Mouse (Mus musculus) monocyte, adult 5-6 weeks (primary cell): ENCODE data around the gene Hsd17b2. TPM values are rescaled to one million over a fixed set of nuclear protein-coding genes. Genes with fewer than 3 reads are reported as not detected.

Experiments used
- ATAC-seq: fragments of 153-309, 156-312 bp; replicated peaks from 2 replicates; pipeline ENCODE4 v1.8.0; 2017; ENCODE audit warnings: mild to moderate bottlenecking; ENCODE audit not compliant: low TSS enrichment, insufficient number of reproducible peaks, severe bottlenecking, poor library complexity, low FRiP score
- total RNA-seq: library from RNA; stranded (forward); fragments of 200-1000, 200-491, 200-594 nt; gene quantifications from 3 replicates; pipeline ENCODE4 v1.2.3, GENCODE M21; 2017

Gene Hsd17b2
- total RNA-seq, 1 experiment from 2014 or later: 1.7 TPM

DNA sequence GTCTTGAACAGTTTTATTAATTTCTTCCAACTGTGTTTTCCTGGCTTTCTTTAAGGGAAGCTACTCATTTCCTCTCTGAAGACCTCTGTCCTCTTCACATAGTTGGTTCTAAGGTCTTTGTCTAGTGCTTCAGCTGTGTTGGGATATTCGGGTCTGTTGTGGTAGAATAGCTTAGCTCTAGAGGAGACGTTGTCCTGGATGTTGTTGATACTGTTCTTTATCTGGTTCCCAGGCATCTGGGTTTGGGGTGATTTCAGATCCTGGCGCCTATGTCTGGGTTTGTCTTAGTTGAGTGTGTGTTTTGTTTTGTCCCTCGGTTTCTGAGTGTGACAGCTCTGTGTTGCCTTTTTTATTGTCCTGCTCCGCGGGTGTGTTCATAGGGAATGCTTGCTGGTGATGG lies 61.1 kb downstream of the Hsd17b2 start:
- ATAC-seq: no peak

DNA sequence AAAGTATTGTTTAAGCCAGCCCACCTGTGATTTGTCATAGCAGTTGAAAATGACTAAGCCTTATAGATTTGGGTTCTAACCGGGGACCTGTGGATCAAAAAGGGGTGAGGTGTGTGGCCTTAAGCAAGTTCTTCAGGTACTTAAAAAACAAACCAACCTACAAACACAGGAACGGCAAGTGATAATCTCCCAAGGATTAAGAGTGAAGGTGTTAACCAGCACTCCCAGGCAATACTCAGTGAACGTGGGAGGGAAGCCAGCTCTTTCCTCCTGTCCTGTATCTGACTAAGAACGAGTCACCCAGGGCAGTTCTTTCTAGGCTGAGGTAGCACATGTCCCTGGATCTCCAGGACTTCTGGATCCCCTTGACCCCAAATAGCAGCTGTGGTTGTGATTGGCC lies 62.9 kb downstream of the Hsd17b2 start:
- ATAC-seq: no peak

DNA sequence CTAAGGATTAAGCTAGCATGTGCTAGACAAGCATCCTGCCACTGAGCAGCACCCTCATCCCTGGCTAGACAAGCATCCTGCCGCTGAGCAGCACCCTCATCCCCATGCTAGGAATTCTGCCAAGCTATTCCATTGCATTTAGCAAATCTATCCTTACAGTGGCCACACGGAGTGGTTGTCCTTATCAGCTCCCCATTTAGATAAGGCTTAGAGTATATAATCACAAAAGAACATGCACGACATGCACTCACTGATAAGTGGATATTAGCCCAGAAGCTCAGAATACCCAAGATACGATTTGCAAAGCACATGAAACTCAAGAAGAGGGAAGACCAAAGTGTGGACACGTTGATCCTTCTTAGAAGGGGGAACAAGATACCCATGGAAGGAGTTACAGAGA lies 64.2 kb downstream of the Hsd17b2 start:
- no peak for ATAC-seq

DNA sequence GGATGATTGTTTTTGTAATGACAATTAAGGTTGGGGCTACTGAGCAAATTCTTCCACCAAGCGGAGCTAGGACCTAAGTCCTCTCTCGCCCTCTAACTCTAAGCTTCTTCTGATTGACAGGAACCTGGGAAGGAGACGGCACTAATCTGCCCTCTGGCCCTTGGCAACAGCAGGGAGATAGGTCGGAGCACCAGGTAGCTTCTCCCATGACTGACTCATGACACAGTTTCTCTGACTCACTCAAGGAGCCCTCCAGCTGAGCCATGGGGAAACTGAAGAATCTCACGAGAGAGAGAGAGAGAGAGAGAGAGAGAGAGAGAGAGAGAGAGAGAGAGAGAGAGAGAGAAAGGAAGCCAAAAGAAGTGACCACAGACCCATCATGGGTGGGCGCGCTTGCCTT lies 67.3 kb downstream of the Hsd17b2 start:
- no peak for ATAC-seq

DNA sequence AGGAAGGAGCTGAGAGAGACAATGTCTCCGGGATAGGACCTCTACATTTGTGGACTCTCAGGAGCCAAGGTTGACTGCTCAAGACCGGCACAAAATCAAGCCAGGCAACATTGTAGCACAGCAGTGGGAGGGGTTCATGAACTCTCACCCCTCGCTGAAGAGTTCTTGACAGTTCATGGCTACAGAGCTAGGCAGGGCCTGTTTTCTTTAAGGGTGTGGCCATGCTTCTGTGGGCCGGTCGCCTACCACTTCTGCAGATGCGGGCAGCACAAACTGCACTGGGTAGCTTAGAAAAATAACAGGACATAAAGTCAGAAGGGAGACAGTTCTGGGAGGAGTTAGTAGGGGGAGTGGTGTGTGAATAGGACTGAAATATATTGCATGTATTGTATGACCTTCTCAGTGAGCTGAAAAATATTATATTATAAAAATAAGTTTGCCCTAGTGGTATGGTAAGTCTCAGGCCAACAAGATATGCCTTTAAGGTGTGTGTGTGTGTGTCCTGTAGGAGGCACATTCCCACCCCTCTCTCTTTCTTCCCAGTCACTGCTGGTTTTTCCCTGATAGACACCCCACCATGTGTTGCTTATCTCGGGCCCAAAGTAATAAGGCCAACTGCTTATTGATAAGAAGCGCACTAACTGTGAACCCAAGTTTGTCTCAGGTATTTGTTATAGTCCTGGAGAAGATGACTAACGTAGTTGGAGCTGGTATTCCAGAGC lies 69.6 kb downstream of the Hsd17b2 start:
- ATAC-seq: no peak

DNA sequence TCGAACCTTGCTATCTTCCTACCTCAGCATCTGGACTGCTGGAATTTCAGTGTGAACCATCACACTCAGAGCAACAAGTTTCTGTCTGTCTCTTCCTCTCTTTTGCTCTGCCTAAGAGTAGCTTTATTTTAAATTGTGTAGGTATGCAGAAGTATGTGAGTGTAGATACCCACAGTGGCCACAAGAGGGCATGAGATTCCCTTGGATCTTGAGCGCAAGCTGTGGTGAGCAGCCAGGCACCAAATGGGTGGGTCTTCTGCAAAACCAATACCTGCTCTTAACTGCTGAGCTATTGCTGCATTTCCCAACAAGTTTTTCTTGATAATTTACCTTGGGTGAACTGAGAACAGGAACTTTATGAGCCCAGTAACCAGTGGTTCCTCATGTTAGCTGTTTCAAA lies 70.4 kb downstream of the Hsd17b2 start:
- no peak; the same call in 1 of the 2 replicates for ATAC-seq

DNA sequence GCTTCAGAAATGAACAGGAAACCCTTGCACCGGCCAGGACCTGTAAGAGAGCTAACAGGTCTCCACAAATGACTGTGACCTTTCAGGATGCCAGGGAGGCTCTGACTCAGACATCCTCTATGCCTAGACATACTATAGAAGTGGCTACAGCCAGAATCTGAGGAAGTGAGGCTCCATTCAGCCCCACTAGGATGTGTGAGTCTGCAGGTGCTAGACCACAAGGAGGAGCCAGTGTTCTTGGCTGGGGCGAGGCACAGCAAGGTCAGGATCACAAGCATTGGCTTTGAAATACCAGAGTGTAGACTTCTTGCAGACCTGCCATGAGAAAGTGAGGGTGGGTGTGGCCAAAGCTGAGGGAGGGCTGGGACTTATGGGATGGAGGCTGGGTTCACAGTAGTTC lies 70.9 kb downstream of the Hsd17b2 start:
- no peak for ATAC-seq

DNA sequence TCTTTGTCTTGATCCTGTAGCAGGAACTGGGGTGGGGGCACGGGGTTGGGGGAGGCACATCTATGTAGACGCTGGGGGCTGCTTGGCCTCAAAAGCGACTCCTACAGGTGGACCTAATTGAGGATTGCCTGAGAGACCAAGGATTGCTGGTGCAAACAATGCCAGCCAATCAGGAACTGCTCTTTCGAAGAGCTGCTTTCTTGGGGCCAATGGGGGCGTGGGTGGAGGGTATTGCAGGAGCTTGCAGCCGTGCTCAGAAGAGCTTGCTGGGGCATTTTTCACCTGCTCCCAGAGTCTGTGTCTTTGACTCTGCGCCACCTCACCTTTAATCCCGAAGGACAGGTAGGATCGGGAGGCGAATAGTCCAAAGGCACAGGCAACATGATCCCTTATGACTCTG lies 73.9 kb downstream of the Hsd17b2 start:
- no peak for ATAC-seq

DNA sequence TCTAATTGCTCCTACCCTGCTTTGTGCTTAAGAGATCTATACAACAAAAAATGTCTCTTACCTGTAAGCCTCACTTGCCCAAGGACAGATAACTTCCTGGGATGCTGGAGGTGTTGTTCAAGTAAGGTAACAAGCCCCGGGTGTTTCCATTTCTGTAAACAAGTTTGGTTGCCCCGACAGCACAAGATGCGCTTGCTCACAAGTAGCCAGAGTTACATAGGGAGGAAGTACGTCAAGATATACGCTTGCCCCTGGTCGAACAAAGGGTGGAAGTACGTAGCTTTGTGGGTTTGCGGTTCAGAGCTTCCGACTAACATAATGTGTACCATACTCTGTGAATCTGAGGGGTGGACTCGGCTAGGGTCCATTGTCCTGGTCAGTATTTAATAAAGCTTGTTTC lies 74.4 kb downstream of the Hsd17b2 start:
- ATAC-seq: no peak

DNA sequence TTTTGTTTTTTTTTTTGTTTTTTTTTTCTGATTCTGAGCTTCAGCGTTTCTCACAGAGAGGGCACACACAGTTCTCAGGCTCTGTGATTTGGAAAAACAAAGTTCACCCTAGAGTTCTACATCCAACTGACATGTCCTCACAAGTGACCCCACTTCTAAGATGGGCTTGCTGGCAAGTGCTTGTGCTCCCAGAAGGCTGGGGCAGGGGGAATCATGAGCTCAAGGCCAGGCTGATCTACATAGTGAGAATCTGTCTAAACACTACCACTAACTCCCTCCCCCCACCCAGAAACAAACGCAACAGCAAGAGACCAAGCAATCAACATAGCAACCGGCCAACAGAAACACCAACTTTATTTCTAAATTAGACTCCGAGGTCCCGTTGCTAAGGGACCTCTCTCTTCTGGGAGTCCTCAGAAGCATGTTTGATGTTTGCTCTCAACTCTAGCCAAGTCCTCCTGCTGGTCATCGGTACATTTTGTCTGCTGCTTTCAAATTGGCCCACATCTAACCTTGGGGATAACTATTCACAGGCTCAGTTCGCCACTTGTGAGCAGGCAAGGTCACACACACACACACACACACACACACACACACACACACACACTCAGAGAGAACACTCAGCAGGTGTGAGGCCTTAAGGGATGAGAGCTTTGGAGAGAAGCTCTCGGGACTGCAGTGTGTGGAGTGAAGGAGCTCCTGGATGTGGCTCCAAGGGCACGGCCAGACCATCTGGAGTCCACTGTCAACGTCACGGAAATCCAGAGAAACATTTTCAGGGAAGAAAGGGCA lies 77.0 kb downstream of the Hsd17b2 start:
- ATAC-seq: no peak

DNA sequence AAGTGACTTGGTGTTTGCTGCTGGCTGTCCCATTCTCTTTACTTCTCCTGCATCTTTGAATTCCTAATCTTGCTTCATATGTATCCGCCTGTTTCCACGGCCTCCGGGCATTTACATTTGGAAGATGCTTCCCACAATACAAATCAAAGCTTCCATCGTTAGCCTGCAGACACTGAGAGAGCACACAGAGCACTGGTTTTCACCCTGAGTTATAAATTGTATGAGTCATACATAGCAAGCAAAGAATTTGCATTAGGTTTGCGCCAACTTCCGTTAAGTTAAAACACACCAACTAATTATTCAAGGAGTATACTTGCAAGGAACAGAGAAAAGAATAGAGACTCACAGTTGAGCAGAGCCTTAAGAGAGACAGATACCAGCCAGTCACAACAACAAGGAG lies 77.6 kb downstream of the Hsd17b2 start:
- ATAC-seq: no peak

DNA sequence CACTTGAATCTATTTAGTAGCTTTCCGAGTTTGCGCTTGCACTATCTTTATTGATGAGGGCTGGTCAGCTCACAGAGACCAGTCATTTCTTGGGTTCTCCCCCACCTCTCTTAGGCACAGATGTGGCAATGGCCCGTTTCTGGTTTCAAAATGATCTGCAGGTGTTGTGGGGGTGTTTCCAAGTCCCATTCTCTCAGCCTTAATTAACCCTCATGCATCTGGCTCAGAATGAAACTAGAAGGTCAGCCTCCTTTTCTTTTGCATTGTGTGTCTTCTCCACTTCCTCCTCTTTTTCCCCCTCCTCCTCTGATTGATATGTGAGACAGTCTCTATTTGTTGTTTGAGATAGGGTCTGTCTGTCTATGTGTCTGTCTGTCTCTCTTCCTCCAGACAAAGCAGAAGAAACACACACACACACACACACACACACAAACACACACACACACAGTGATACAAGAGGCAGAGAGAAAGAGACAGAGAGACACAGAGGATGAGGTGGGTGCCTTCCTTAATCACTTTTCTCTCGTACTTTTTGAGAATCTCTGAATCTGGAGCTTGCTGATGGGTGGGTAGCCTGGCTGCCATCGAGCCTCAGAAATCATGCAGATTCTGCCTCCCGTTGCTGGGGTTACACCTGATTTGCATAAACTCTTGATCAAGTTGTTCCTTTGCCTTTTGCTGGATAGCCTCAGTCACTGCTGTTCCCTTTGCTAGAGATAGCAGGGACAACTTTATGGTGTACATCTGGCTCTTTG lies 79.8 kb downstream of the Hsd17b2 start:
- no peak for ATAC-seq

DNA sequence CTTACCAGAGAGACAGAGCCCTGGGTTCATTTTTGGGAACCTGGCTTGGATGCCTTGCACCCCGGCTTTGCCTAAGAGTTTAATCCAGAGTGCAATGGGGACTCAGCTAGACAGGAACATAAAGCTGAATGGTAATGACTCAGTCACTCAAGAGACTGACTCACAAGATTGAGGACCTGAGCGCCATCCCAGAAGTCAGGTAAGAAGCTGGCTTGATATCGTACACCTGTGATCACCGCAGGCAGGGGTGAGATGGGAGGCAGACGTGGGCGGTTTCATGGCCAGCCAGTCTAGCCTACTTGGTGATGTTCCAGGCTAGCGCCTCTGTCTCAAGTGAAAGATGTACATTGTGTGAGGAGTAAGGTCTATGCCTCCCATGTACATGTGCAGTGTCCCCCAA lies 81.3 kb downstream of the Hsd17b2 start:
- ATAC-seq: no peak

DNA sequence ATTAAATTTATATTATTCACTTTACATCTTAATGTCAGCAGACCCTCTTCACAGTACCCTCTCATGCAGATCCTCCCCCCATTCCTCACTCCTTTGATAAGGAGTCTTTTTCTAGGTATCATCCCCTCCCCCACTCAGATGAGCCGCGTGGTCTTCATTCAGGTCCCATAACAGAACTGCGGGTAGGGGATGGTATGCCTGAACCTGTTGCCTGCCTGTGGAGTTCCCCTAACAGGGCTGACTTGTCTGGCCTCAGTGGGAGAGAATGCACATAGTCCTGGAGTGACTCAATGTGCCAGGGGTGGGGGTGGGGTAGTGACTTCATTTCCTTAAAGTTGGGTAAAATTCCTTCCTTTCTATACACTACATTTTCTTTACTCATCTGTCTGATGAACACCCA lies 84.7 kb downstream of the Hsd17b2 start:
- no peak for ATAC-seq

DNA sequence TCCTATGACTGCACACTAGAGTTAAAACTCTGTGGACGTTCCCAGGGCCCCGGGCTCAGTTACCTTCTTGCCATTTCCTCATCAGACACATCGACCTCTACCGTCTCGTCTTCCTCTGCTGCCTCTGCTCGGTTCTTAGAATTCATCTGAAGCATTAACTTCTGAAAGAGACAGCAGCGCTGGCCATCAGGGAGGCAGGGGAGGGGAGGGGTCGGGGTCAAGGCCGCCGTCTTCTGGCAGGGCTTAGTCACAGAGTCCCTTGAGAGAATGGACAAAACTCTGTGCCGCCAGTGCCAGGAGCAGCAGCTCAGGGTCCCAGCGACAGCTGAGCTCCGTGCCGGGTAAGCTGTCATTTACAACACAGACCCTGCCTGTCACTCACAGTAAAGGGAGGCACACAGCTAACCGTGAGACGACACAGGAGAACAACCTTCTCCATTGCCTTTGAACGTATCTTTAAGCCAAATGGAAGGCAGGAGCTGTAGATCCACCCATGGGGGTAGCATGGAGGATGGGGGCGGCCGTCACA lies 91.0 kb downstream of the Hsd17b2 start:
- ATAC-seq: no peak

DNA sequence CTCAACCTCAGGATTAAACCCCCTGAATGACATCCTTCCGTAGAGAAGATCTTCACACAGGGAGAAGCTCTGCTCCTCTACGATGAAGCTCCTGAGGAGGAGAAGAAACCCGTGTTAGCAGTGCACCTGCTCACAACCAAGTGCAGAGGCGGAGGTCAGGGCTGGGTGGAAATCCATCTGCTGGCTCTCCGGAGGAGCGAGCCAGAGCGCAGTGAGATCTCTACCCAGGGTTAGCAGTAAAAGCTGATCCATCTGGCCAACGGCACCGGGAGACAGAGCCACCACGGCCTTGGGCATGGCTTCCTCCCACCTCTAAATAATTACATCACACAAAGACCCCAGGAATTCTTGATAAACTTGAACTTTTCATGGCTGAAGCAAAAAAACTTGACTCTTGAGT lies 92.9 kb downstream of the Hsd17b2 start:
- ATAC-seq: no peak

DNA sequence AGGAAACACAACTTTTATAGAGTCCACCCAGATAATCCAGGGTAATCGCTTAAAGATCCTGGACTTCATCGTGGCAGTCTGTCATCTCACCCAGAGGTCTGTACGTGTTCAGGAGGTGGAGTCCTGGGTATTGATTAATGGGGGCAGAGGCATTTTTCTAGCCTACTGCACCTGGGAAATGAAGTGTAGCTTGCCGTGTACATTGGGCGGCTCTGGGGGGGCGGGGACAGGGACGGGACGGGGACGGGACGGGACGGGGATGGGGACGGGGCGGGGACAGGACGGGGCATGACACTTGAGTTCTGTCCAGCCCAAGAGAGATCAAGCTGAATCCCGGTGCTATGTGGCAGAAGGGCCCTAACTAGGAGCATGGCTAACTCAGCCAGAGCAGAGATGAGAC lies 94.8 kb downstream of the Hsd17b2 start:
- no peak for ATAC-seq

DNA sequence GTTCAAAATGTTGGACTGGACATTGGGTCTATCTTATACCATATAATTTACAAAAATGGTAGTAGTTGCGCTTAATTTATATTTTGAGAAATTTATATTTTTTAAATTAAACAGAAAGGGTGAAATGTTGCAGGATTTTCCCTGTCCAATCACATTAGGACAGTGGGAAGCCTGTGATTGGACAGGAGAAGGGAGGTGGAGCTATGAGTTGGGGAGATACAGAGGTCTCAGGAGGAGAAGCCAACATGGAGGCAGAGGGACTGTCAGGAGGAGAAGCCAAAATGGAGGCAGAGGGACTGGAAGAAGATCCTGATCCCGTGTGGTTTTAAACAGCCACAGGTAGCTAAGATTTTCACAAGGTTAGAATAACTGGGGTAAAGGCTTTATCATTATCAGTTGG lies 96.4 kb downstream of the Hsd17b2 start:
- no peak for ATAC-seq

DNA sequence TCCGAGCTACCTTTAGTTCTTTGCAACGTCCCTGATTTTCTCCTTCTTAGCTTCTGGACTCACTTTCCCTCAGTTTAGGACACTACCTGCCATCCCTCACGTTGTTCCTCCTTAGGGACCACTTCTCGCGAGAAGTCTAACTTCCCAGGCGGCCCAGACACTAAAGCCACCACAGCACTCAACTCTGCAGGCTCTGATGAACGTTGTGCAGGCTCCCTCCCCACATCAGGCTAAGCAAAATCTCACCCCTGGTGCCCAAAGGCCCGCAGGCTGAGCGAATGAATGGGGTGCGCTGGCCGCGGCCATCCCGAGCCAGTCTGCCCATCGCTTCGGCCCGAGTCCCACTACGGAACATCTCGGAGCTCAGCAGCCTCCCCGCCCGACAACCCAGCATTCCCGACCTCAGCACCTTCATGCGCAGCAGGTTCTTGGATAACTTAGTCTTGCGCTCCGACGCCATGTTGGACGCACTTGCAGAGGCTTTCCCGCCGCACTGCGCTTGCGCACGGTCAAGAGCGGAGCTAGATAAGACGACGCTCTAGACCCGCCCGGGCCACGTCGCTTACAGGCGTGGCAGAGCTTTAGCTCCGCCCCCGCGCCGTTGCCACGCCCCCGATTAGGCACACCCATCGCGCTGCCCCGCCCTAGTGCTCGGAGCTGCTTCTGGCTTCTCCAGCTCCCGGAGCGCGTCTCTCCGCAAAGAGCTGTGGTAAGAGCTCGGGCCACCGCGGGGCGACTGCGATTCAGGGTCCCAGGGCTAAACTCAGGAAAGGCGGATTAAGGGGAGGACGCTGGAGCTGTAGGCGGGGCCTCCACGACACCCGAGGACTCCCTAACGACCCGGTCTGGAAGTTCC lies 100.0 kb downstream of the Hsd17b2 start, which contains the start of gene Mphosph6:
TSS of gene Mphosph6 (minus strand) at position 501 of the 856 bp plus-strand sequence.
- peak; percentile 96 for ATAC-seq
